Mouse (Mus musculus) G1E (cell line): ENCODE data around the gene Scarb1. TPM values are rescaled to one million over a fixed set of nuclear protein-coding genes. Genes with fewer than 3 reads are reported as not detected.
A peak's percentile ranks its signal among the peaks of the same experiment; 100 is the strongest.

ENCODE experiments used
- ATAC-seq: 2 replicates; pipeline ENCODE4 v1.8.0; 2016; ENCODE audit warnings: mild to moderate bottlenecking; ENCODE audit not compliant: insufficient number of reproducible peaks, poor library complexity, low FRiP score, severe bottlenecking; ENCODE audit errors: extremely low read depth
- DNase-seq: peaks from one replicate; pipeline ENCODE4 v3.0.0; 2012; ENCODE audit warnings: low spot score
- H3K27me3 ChIP-seq: 2 replicates; pipeline ENCODE4 v1.6.1; 2012; ENCODE audit warnings: mild to moderate bottlenecking, low read length, inconsistent platforms; ENCODE audit not compliant: insufficient read depth
- H3K36me3 ChIP-seq: replicated peaks from 2 replicates; pipeline ENCODE3; 2012; ENCODE audit warnings: mild to moderate bottlenecking, inconsistent platforms
- H3K4me1 ChIP-seq: 2 replicates; pipeline ENCODE4 v1.6.1; 2012; ENCODE audit warnings: low read depth, low read length, inconsistent platforms, mixed read lengths; ENCODE audit not compliant: insufficient read depth
- H3K4me3 ChIP-seq: 2 replicates; pipeline ENCODE4 v1.5.1; 2012; ENCODE audit warnings: low read depth, mild to moderate bottlenecking, inconsistent platforms, low read length, moderate library complexity, mixed read lengths
- H3K9me3 ChIP-seq: replicated peaks from 2 replicates; pipeline ENCODE4 v1.6.1; 2012; ENCODE audit warnings: inconsistent platforms
- CTCF ChIP-seq: IDR thresholded peaks from 2 replicates; pipeline ENCODE4 v1.5.1; 2012; ENCODE audit warnings: low read depth, low read length, inconsistent platforms, mixed read lengths
- GATA1 ChIP-seq: IDR thresholded peaks from 2 replicates; pipeline ENCODE4 v1.6.1; 2012; ENCODE audit warnings: borderline replicate concordance, low read length, inconsistent platforms, mixed read lengths
- GATA2 ChIP-seq: IDR thresholded peaks from 2 replicates; pipeline ENCODE4 v1.6.1; 2012; ENCODE audit warnings: low read depth, low read length, inconsistent platforms, borderline replicate concordance
- POLR2AphosphoS5 ChIP-seq: IDR thresholded peaks from 2 replicates; pipeline ENCODE4 v1.6.1; 2012; ENCODE audit warnings: low read depth, low read length, inconsistent platforms; ENCODE audit not compliant: insufficient replicate concordance
- TAL1 ChIP-seq: conservative IDR thresholded peaks from 2 replicates; pipeline ENCODE4 v1.6.1; 2012; ENCODE audit warnings: low read depth, low read length, inconsistent platforms, mixed read lengths
- polyA plus RNA-seq: library from polyadenylated mRNA; stranded (reverse); fragments of >175 nt; gene quantifications from 2 replicates; pipeline ENCODE4 v1.2.3, GENCODE M21; 2012
- total RNA-seq, 2 experiments: library from RNA; stranded (forward) in 1 of 2; stranded (reverse) in 1 of 2; fragments of 200-1000 nt in 1 of 2; fragments of >200 nt in 1 of 2; fragmentation: Nextera tagmentation in 1 of 2; gene quantifications; 2 replicates each; pipeline ENCODE4 v1.2.3; 2014 to 2017

Scarb1 gene
- total and polyA plus RNA-seq, 3 experiments: 42.9 to 68.3 (median 43.7) TPM

- Histone ChIP-seq H3K36me3 (peaks cover 71% of the 10 kb centered on the region), H3K4me1 (peaks cover 20% of the 10 kb centered on the region), H3K4me3 (no peak overlapping the region), H3K9me3 (no peaks in the 10 kb centered on the region), H3K27me3 (no peaks in the 10 kb centered on the region)
- TF ChIP-seq GATA1 (no peak), GATA2 (no peak), TAL1 (no peak), CTCF (peak; percentile 87)
- peak; percentile 68 for DNase-seq
- ATAC-seq: no peak
Measured at GRCm38 (mm10) chr5:125278314-125278713, 62.6 kb downstream of the Scarb1 start.

GRCm38 (mm10) chr5:125277313-125277712 lies 63.6 kb downstream of the Scarb1 start:
- no peaks in the 10 kb centered on the region for H3K27me3 ChIP-seq
- H3K4me3 ChIP-seq: no peak overlapping the region
- H3K4me1 ChIP-seq: peaks cover 24% of the 10 kb centered on the region
- TF ChIP-seq GATA2: no peak
- no peak for TF ChIP-seq TAL1
- TF ChIP-seq CTCF: no peak
- TF ChIP-seq POLR2AphosphoS5: no peak
- no peak for TF ChIP-seq GATA1
- H3K36me3 ChIP-seq: peaks cover 64% of the 10 kb centered on the region
- no peak for ATAC-seq
- DNase-seq: no peak
- no peaks in the 10 kb centered on the region for H3K9me3 ChIP-seq

- H3K27me3 ChIP-seq: no peaks in the 10 kb centered on the region
- peaks cover 29% of the 10 kb centered on the region for H3K4me1 ChIP-seq
- no peak for ATAC-seq
Measured at GRCm38 (mm10) chr5:125276765-125277164, 64.1 kb downstream of the Scarb1 start.

GRCm38 (mm10) chr5:125275315-125275714 lies 65.6 kb downstream of the Scarb1 start:
- no peaks in the 10 kb centered on the region for H3K9me3 ChIP-seq
- TF ChIP-seq POLR2AphosphoS5 (no peak), CTCF (no peak), GATA2 (no peak), TAL1 (no peak), GATA1 (no peak)
- H3K4me1 ChIP-seq: peaks cover 38% of the 10 kb centered on the region
- no peak overlapping the region for H3K4me3 ChIP-seq
- DNase-seq (no peak), ATAC-seq (no peak)
- H3K27me3 ChIP-seq: no peaks in the 10 kb centered on the region
- peaks cover 45% of the 10 kb centered on the region for H3K36me3 ChIP-seq

More at GRCm38 (mm10) chr5:125276765-125277164, 64.1 kb downstream of the Scarb1 start:
- Histone ChIP-seq H3K4me3 (no peak overlapping the region), H3K36me3 (peaks cover 58% of the 10 kb centered on the region), H3K9me3 (no peaks in the 10 kb centered on the region)
- DNase-seq: no peak
- no peak for TF ChIP-seq TAL1
- TF ChIP-seq POLR2AphosphoS5: no peak
- TF ChIP-seq CTCF: no peak
- TF ChIP-seq GATA1: no peak
- TF ChIP-seq GATA2: no peak

GRCm38 (mm10) chr5:125274773-125275172 lies 66.1 kb downstream of the Scarb1 start:
- no peak for DNase-seq
- Histone ChIP-seq H3K4me3 (no peak overlapping the region), H3K27me3 (no peaks in the 10 kb centered on the region), H3K36me3 (peaks cover 40% of the 10 kb centered on the region), H3K9me3 (no peaks in the 10 kb centered on the region), H3K4me1 (peaks cover 33% of the 10 kb centered on the region)
- no peak for ATAC-seq
- no peak for TF ChIP-seq TAL1
- TF ChIP-seq GATA2: no peak
- TF ChIP-seq GATA1: no peak
- TF ChIP-seq CTCF: no peak
- no peak for TF ChIP-seq POLR2AphosphoS5

GRCm38 (mm10) chr5:125274182-125274581 lies 66.7 kb downstream of the Scarb1 start:
- peaks cover 28% of the 10 kb centered on the region for H3K4me1 ChIP-seq
- ATAC-seq (no peak), DNase-seq (no peak)
- H3K36me3 ChIP-seq: peaks cover 34% of the 10 kb centered on the region
- no peaks in the 10 kb centered on the region for H3K9me3 ChIP-seq
- H3K27me3 ChIP-seq: peaks cover 3% of the 10 kb centered on the region; the same call in 1 of the 2 replicates
- no peak overlapping the region for H3K4me3 ChIP-seq
- TF ChIP-seq GATA2: no peak
- no peak for TF ChIP-seq GATA1
- no peak for TF ChIP-seq TAL1
- no peak for TF ChIP-seq POLR2AphosphoS5
- TF ChIP-seq CTCF: no peak

GRCm38 (mm10) chr5:125273666-125274109 lies 67.2 kb downstream of the Scarb1 start:
- DNase-seq (peak; percentile 45), ATAC-seq (no peak)
- no peak for TF ChIP-seq POLR2AphosphoS5
- TF ChIP-seq TAL1: no peak
- peaks cover 29% of the 10 kb centered on the region for H3K36me3 ChIP-seq
- H3K4me1 ChIP-seq: peaks cover 24% of the 10 kb centered on the region
- no peaks in the 10 kb centered on the region for H3K9me3 ChIP-seq
- H3K27me3 ChIP-seq: peaks cover 3% of the 10 kb centered on the region; the same call in 1 of the 2 replicates
- no peak overlapping the region; the same call in 1 of the 2 replicates for H3K4me3 ChIP-seq
